Mouse (Mus musculus) CD8-positive naive resting alpha-beta T cell, adult 2 months (primary cell): ENCODE results near the gene Hist1h2ac.

Experiments used
- DNase-seq, 2 experiments: peaks; one replicate each; pipeline ENCODE4 v3.0.0; 2022; ENCODE audit warnings: low read depth in 2 of 2, low spot score in 2 of 2

Hist1h2ac gene

GRCm38 (mm10) chr13:23662536-23662935, 21.2 kb downstream of the Hist1h2ac start:
- no peak for DNase-seq

GRCm38 (mm10) chr13:23659636-23660366, 23.9 kb downstream of the Hist1h2ac start:
- no peak for DNase-seq
